Mouse (Mus musculus) skeletal muscle tissue, postnatal 0 days (tissue): ENCODE data around the gene Brsk2. TPM values are rescaled to one million over a fixed set of nuclear protein-coding genes. Genes with fewer than 3 reads are reported as not detected.

Source experiments
- microRNA-seq, 2 experiments: library from miRNA; unstranded; fragments of <30 nt; microRNA quantifications; one replicate each; pipeline ENCODE4; 2016
- polyA plus RNA-seq: library from polyadenylated mRNA; unstranded; fragments of >200 nt; fragmentation: Nextera tagmentation; extraction: Ambion mirVana; gene quantifications from 2 replicates; pipeline ENCODE4 v1.2.1, GENCODE M21; 2015

Gene Brsk2
- polyA plus RNA-seq, result 0.43 and 0.74 TPM in 2 replicates

GRCm38 (mm10) chr7:141948906-141949798 is at the start of gene Brsk2:
Brsk2 (plus strand) TSS chr7:141949751.

GRCm38 (mm10) chr7:141918407-141918806 is 31.1 kb upstream of the Brsk2 start, which contains the start of gene Tollip:
Tollip (minus strand) TSS chr7:141918507.

Small RNAs within 50 kb of the gene (microRNA-seq; reads per million reads assigned to microRNA genes)
- gene Mir3104, result 0 reads per million in 2 experiments

Other genes with a start within 250 kb of the Brsk2 start
- not detected in 2 replicates for gene Muc5ac, start 160.8 kb upstream of the Brsk2 start, polyA plus RNA-seq
- gene Muc5b, start 110.7 kb upstream of the Brsk2 start, polyA plus RNA-seq, result 0.01 TPM in 2 replicates
- gene Tollip, start 31.2 kb upstream of the Brsk2 start, polyA plus RNA-seq, result 23.8 and 24.4 TPM in 2 replicates
- gene Mob2, start 111.3 kb downstream of the Brsk2 start, polyA plus RNA-seq, result 61.1 and 65.1 TPM in 2 replicates
- gene Dusp8, start 146.1 kb downstream of the Brsk2 start, polyA plus RNA-seq, result 6.7 and 7.6 TPM in 2 replicates
- gene Gm45618, start 171.0 kb downstream of the Brsk2 start, polyA plus RNA-seq, result not detected in 2 replicates
- gene Gm39115, start 186.3 kb downstream of the Brsk2 start, polyA plus RNA-seq, result not detected in 2 replicates
- not detected in 2 replicates for gene Gm45337, start 194.9 kb downstream of the Brsk2 start, polyA plus RNA-seq
- not detected in 2 replicates for gene Gm29735, start 207.4 kb downstream of the Brsk2 start, polyA plus RNA-seq
- not detected in 2 replicates for gene Gm4553, start 216.0 kb downstream of the Brsk2 start, polyA plus RNA-seq
- not detected in 2 replicates for gene Krtap5-2, start 226.3 kb downstream of the Brsk2 start, polyA plus RNA-seq
- not detected in 2 replicates for gene Gm10153, start 240.6 kb downstream of the Brsk2 start, polyA plus RNA-seq